Mouse (Mus musculus): Measurements from ENCODE around the gene Ccl28.
"Not testable (repeated sequence)": the region's sequence is repeated elsewhere in the genome, so short reads cannot be mapped to it uniquely, and the experiment has no call there.

The Ccl28 gene

DNA sequence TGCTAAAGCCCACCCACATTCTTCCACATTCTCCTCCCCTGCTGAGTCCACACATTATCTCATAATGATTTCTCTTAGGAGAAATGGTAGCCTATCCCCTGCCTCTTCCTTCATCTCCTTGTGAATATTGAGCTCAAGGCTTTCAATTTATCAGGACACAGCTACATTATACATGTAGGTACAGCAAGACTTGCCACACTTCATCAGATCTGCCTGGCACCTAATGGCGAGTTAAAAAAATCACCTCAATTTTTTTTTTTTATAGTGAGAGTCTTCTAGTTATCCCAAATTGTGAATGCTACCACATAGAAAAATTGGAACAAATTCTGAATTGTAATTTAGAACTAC lies 26.1 kb downstream of the Ccl28 start:
- DNase-seq, result no peak

DNA sequence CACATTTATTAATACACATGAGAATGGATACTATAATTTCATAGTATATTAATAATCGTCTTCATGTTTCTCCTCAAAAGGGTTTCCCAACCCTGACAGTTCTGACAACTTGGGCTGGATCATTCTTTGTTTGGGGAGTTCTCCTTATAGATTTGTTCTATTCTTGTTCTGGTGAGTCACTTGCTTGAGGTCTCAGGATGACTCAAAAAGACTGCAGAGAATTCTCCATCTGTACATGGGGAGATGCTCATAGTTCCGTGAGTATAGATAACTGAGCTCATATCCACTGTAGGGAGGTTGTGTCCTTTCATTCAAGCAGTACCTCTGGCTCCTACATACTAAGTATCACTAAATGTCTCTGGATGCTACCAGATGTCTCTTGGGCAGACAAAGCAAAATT lies 31.1 kb downstream of the Ccl28 start:
- no peak for DNase-seq

GRCm38 (mm10) chr13:119656246-119656645 lies 32.6 kb downstream of the Ccl28 start:
- no peak for DNase-seq

- peak; percentile 26 for DNase-seq
These were observed 33.3 kb downstream of the Ccl28 start for GRCm38 (mm10) chr13:119656846-119657416.

DNA sequence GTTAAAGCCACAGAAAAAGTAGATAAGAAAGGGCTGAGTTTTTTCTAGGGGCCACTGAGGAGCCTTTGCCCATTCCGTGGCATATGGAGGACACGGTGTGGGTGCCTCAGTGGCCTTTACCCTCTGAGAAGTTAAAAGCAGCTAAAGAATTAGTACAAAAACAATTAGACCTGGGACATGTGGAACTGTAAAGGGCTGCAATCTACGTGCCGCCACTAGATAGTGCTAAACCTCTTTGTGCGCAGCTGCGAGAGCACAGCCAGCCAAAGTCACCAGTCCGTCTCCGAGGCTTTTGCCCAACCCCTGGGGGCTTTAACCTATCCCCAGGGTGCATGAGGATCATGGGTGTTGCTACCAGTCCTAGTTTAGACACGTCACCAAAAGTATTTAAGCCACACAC lies 37.8 kb downstream of the Ccl28 start:
- DNase-seq, result not testable (repeated sequence)

- DNase-seq, result no peak
These were observed 55.2 kb downstream of the Ccl28 start for GRCm38 (mm10) chr13:119678794-119679193.

DNA sequence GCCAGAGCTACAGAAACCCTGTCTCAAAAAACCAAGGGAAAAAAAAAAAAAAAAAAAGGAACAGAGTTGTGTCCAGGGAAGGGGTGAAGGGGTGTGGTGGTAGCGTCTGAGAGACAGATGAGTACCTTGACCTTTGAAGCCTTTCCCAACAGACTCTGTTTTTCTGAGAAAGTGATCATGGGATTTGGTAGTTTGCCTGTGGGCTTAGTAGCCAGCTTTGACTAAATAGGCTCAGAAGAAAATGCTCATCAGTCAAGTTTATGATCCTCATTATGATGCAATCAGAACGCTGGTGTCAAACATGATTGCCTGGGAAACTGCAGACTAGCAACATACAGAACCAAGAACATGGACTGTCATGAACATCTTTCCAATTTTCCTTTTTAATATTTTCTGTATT lies 56.1 kb downstream of the Ccl28 start:
- no peak for DNase-seq

DNA sequence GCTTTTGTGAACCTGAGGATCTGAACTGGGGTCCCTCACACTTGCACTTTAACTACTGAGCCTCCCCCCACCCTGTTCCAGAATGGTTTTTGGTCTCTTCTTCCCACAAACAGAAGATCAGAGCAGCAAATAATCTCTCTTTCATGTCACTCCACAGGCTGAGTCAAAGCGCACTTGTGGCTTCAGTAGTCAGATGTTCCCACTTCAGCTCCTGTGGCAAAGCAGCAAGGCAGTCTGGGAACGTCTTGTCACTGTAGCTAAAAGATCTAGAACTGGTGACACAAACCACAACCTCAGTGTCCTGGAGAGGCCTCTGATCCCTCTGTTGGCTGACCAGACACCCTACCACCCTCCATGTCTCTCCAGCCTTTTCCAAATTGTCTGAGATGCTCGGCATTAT lies 57.5 kb downstream of the Ccl28 start:
- no peak for DNase-seq

DNA sequence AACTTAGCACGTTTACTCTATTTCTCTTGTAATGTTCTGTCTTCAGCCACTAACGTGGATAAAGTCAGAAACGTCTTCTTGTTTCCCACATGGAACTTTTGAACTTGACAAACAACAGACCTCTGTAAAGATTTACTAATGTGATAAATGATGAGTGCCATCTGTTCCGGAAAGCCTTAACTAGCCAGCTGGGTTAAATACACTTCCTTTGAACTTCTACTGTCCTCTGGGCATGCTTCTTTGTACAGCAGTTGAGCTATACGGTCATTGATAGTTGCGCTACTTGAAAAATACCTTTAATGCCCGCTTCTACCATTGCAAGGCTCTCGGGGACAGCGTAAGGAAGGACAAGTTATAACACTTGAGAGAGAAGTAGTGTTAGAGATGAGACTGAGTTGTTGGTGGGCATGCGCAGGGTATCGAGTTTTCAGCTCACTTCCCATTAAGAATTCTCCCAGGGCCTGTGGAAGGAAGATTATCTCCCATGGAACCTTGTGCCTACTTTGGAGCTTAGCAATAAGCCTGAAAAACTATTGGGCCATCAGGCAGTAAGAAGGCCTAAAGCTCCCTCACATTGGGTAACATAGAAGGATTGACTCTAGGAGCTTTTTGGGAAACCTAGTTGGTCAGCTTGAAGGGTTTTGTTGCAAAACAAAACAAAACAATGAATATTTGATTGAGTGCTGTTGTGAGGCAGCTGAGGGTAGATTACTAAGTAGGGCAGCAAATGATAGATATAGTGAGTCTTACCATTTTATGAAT lies 61.0 kb downstream of the Ccl28 start:
- no peak for DNase-seq

GRCm38 (mm10) chr13:119689709-119690038 lies 66.1 kb downstream of the Ccl28 start:
- no peak for DNase-seq

DNA sequence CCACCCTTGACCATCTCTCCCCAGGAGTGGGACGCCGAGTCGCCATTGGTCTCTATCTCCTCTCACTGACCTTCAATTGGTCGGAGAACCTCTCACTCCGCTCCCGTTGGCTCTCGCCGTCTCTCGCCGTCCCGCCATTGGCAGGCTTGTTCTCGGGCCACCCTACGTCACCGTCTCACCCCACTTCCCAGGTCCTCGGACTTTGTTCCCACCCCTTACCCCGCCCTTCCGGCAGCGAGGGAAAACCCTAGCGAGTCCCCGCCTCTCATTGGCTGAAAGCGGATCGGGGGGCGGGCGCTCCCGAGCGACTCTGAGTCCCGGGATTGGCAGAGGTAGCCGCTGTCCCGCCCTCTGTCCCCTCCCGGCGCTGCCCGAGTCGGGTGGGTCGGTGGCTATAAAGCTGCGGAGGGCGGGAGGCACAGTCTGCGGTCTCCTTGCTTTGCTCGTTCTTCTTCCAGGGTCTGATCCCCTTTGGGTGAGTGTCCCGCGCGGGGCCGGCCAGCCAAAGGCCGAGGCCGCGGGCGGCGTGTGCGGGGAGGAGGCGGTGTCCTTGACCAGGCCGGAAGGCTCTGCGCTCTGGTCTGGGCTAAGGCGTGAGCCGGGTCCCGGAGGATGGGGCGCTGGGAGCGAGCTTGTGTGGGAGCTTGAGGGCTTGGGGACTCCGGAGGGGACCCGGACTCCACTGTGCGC lies 66.6 kb downstream of the Ccl28 start, which contains the start of gene Hmgcs1:
Gene Hmgcs1 (plus strand): TSS at position 341 of the 690 bp plus-strand sequence.
- peak; percentile 100 for DNase-seq

DNA sequence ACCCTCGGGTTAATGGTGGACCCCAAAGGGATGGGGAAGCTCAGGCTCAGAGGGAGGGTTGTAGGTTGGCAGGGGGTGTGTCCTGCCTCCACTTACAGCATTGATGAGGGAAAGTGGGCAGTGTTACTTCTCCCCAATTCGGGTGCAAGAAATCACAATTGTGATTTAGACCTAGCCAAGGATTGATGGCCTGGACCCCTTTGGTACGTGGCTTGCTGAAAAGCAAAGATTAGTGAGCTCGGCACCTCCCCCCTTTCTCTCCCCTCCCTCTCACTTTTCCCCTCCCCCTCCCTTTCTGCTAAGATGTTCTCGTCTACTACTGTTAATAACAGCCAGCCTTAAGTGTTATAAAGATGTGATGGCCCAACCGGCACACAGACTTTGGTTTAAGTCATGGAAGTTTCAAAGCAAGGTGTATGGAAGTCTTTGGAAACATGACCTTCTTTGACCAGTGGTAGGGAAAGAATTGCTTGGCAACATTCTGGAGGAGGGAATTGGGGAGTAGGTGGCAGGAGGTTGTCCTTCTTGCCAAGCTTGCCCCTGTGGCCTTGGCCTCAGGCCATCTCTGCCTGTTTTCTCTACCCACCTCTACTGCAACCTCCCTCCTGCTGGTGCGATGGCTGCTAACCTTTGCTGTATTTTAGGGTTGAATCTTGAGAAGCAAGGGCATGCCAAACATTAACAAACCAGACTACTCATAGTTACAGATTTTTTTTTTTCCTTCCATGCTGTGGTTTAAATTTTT lies 67.4 kb downstream of the Ccl28 start:
- DNase-seq, result peak; percentile 64

DNA sequence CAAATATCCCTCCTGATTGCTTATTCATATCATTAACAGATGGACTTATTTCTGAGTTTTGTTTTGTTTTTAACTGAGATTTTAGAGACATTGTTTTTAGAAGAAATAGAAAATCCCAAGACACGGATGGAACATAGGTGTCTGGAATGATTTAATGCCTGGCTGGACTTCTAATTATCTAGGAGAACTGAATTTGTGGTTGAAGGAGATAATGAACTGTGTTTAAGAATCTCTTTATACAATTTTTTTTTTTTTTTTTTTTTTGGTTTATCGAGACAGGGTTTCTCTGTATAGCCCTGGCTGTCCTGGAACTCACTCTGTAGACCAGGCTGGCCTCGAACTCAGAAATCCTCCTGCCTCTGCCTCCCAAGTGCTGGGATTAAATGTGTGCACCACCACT lies 68.3 kb downstream of the Ccl28 start:
- DNase-seq, result not testable (repeated sequence)

GRCm38 (mm10) chr13:119695676-119696075 lies 72.1 kb downstream of the Ccl28 start:
- no peak for DNase-seq

GRCm38 (mm10) chr13:119696496-119696895 lies 72.9 kb downstream of the Ccl28 start:
- DNase-seq, result no peak

GRCm38 (mm10) chr13:119698436-119698835 lies 74.8 kb downstream of the Ccl28 start:
- no peak for DNase-seq
